Mouse (Mus musculus): ENCODE measurements around the gene Dlgap4. TPM values are rescaled to one million over a fixed set of nuclear protein-coding genes. Genes with fewer than 3 reads are reported as not detected.
A peak's percentile ranks its signal among the peaks of the same experiment; 100 is the strongest.

Dlgap4 gene
- polyA plus RNA-seq, 1 experiment from 2014 or later: 51.9 TPM

GRCm38 (mm10) chr2:156620874-156621273 is 7.4 kb downstream of the Dlgap4 start:
- H3K4me2 ChIP-seq: no peak overlapping the region
- H3K27me3 ChIP-seq (replicated peaks): peaks cover 96% of the 10 kb centered on the region
- ATAC-seq (ENCODE audit: extremely low read depth, insufficient number of reproducible peaks, low FRiP score, low TSS enrichment): no peak
- H3K4me3 ChIP-seq: no peak overlapping the region
- H3K9ac ChIP-seq: no peak overlapping the region
- H3K36me3 ChIP-seq: no peaks in the 10 kb centered on the region
- no peaks in the 10 kb centered on the region for H3K9me3 ChIP-seq
- WGBS: 77% methylated on average over 8 of the region's 8 CpGs
- H3K27ac ChIP-seq (replicated peaks): no peak overlapping the region
- H3K4me1 ChIP-seq: peaks cover 26% of the 10 kb centered on the region

DNA sequence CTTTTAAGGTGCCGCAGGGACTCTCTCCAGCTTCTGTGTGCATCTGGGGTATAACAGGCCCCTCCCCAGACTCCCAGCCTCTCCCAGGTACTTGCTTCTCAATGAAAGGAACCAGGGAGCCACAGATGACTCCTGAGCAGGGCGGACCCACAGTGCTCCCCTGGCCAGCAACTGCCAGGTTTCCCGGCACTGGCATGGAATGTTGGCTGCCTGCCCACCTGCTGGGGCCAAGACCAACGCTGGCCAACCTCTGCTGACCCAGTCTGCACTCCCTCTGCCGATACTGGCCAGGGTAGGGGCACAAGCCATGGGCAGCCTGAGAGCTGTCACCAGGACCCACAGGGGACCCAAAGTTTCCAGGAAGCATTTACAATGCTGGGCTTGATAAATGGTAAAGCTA is 7.9 kb downstream of the Dlgap4 start:
- no peaks in the 10 kb centered on the region for H3K36me3 ChIP-seq
- 47% methylated on average over 5 of the region's 5 CpGs for WGBS
- peaks cover 90% of the 10 kb centered on the region for H3K27me3 ChIP-seq (replicated peaks)
- ATAC-seq (ENCODE audit: extremely low read depth, insufficient number of reproducible peaks, low FRiP score, low TSS enrichment): no peak
- no peak overlapping the region for H3K4me3 ChIP-seq
- no peak overlapping the region for H3K9ac ChIP-seq
- H3K4me1 ChIP-seq: peaks cover 32% of the 10 kb centered on the region
- no peak overlapping the region for H3K27ac ChIP-seq (replicated peaks)
- no peaks in the 10 kb centered on the region for H3K9me3 ChIP-seq
- H3K4me2 ChIP-seq: no peak overlapping the region

- H3K36me3 ChIP-seq: no peaks in the 10 kb centered on the region
- ATAC-seq (ENCODE audit: extremely low read depth, insufficient number of reproducible peaks, low FRiP score, low TSS enrichment): no peak
- H3K4me2 ChIP-seq: no peak overlapping the region
- no peak overlapping the region for H3K9ac ChIP-seq
- H3K27me3 ChIP-seq (replicated peaks): peaks cover 83% of the 10 kb centered on the region
- H3K27ac ChIP-seq (replicated peaks): no peak overlapping the region
- peaks cover 35% of the 10 kb centered on the region for H3K4me1 ChIP-seq
- WGBS: 78% methylated on average over 6 of the region's 6 CpGs
- no peak overlapping the region for H3K4me3 ChIP-seq
- H3K9me3 ChIP-seq: no peaks in the 10 kb centered on the region
Observed at GRCm38 (mm10) chr2:156622192-156622591, 8.7 kb downstream of the Dlgap4 start.

DNA sequence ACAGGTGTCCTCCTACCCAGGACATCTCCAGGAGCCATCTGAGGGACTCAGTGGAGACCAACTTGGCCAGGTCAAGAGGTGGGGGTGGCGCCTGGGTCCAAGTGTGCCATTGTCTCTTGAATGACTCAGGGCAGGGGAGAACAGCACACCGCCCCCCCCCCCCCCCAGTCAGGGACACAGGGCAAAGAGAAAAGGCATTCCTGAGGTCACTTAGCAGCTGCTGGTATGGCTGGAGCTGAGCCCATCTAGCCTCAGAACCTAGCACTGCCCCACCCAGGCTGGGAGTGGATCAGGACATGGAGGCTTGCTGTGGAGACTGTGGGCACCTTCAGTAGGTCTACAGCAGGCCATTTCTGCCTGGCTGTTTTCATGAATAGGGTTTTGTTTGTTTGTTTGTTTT is 9.7 kb downstream of the Dlgap4 start:
- Histone ChIP-seq H3K27me3 (replicated peaks) (peaks cover 72% of the 10 kb centered on the region), H3K4me2 (no peak overlapping the region), H3K9ac (no peak overlapping the region), H3K27ac (replicated peaks) (no peak overlapping the region), H3K4me1 (peaks cover 35% of the 10 kb centered on the region), H3K4me3 (no peak overlapping the region), H3K36me3 (no peaks in the 10 kb centered on the region), H3K9me3 (no peaks in the 10 kb centered on the region)
- ATAC-seq (ENCODE audit: extremely low read depth, insufficient number of reproducible peaks, low FRiP score, low TSS enrichment): no peak
- 61% methylated on average over 2 of the region's 2 CpGs for WGBS

DNA sequence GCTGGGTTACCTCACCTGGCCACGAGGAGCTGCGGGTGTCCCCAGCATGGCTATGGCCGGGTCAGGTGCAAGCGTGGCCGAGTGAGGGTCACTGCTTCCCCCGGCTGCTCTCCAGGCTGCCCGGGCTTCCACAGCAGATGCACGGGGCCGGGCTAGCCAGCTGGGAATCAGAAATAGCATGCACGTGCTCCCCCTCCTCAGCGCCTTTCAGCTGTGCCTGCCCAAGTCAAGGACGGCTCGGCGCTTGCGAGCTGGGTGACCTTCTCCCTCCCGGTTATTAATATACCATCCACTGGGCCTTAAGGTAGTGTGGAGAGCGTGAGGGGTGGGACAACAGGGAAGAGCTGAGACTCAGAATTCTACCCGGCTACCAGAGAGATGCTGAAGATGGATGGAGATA is 11.8 kb downstream of the Dlgap4 start:
- H3K36me3 ChIP-seq: no peaks in the 10 kb centered on the region
- peaks cover 71% of the 10 kb centered on the region for H3K27me3 ChIP-seq (replicated peaks)
- peaks cover 29% of the 10 kb centered on the region for H3K4me1 ChIP-seq
- peak overlapping the region; percentile 74 for H3K27ac ChIP-seq (replicated peaks)
- peaks cover 4% of the 10 kb centered on the region; the same call in 1 of the 2 replicates for H3K9me3 ChIP-seq
- peak overlapping the region; percentile 33 for H3K9ac ChIP-seq
- ATAC-seq (ENCODE audit: extremely low read depth, insufficient number of reproducible peaks, low FRiP score, low TSS enrichment): no peak
- H3K4me3 ChIP-seq: no peak overlapping the region
- WGBS: 57% methylated on average over 18 of the region's 18 CpGs
- H3K4me2 ChIP-seq: peak overlapping the region; percentile 35

DNA sequence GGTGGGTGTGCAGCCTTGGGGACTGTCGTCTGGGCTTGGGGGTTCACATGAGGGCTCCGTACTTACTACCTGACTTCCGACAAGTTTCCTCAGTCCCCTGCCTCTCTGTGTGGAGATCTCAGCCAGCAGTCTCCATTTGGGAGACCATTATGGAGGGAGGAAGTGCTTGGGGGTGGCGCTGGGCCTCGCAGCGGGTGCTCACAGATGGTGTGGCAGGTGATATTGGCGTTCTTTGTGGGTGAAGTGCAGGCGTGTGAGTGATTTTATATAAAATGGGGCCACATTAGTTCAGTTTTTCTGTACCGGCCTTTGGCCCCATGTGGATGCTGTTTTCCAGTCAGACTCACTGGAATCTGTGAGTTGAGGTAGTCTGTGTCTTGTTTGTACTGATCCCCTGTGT is 12.6 kb downstream of the Dlgap4 start:
- WGBS: 76% methylated on average over 9 of the region's 9 CpGs
- ATAC-seq (ENCODE audit: extremely low read depth, insufficient number of reproducible peaks, low FRiP score, low TSS enrichment): no peak
- Histone ChIP-seq H3K27me3 (replicated peaks) (peaks cover 63% of the 10 kb centered on the region), H3K4me1 (peaks cover 29% of the 10 kb centered on the region), H3K27ac (replicated peaks) (peak overlapping the region; percentile 74), H3K9ac (no peak overlapping the region; the same call in 1 of the 2 replicates), H3K4me2 (no peak overlapping the region), H3K9me3 (peaks cover 9% of the 10 kb centered on the region), H3K4me3 (no peak overlapping the region), H3K36me3 (no peaks in the 10 kb centered on the region)

DNA sequence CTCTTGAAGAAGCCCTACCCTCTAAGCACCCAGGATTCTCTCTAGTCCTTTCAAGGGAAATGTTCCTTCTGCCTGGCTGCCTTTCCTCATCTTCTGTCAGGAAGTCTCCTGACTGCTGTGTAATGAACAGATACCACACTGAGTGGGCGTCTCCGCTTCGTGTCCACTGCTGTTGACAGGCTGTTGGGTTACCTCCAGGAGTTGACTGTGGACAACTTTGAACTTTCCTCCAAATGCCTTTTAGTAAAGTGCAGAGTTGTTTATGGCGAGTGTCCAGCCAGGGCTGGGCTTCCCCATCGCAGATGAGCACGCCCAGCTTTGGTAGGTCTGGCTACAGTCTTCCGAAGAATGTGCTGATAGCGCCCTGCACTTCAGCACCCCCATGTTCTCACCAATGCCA is 13.0 kb downstream of the Dlgap4 start:
- Histone ChIP-seq H3K4me3 (no peak overlapping the region), H3K27ac (replicated peaks) (peak overlapping the region; percentile 74), H3K9ac (no peak overlapping the region), H3K4me1 (peaks cover 27% of the 10 kb centered on the region), H3K36me3 (no peaks in the 10 kb centered on the region), H3K9me3 (peaks cover 9% of the 10 kb centered on the region), H3K4me2 (no peak overlapping the region), H3K27me3 (replicated peaks) (peaks cover 62% of the 10 kb centered on the region)
- 14% methylated on average over 8 of the region's 8 CpGs for WGBS
- ATAC-seq (ENCODE audit: extremely low read depth, insufficient number of reproducible peaks, low FRiP score, low TSS enrichment): peak; percentile 58

DNA sequence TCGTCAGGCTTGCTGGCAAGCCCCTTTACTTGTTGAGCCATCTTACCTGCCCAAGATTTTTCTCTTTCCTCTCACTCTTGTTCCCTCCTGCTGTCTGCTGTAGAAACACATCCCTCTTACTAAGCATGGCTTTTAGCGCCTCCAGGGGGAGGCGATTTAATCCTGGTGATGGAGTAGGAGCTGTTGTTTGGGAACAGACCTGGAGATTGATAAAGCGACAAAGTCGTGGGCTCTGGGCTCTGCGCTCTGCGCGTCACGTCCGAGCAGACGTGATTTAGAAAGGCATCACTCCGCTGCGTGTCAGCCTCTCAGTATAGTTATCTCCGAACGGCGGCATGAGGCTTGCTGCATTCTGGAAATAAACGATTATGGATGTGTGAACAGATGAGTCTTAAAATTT is 14.4 kb downstream of the Dlgap4 start:
- H3K4me3 ChIP-seq: no peak overlapping the region
- WGBS: 44% methylated on average over 17 of the region's 17 CpGs
- H3K27ac ChIP-seq (replicated peaks): no peak overlapping the region
- H3K9me3 ChIP-seq: peaks cover 9% of the 10 kb centered on the region
- H3K4me2 ChIP-seq: no peak overlapping the region
- H3K36me3 ChIP-seq: no peaks in the 10 kb centered on the region
- no peak for ATAC-seq (ENCODE audit: extremely low read depth, insufficient number of reproducible peaks, low FRiP score, low TSS enrichment)
- H3K4me1 ChIP-seq: peaks cover 25% of the 10 kb centered on the region
- H3K9ac ChIP-seq: no peak overlapping the region
- peaks cover 59% of the 10 kb centered on the region for H3K27me3 ChIP-seq (replicated peaks)

- H3K4me3 ChIP-seq: no peak overlapping the region
- H3K9ac ChIP-seq: no peak overlapping the region
- no peak overlapping the region for H3K27ac ChIP-seq (replicated peaks)
- H3K4me1 ChIP-seq: peaks cover 15% of the 10 kb centered on the region
- no peak for ATAC-seq (ENCODE audit: extremely low read depth, insufficient number of reproducible peaks, low FRiP score, low TSS enrichment)
- peaks cover 52% of the 10 kb centered on the region for H3K27me3 ChIP-seq (replicated peaks)
- H3K9me3 ChIP-seq: peaks cover 9% of the 10 kb centered on the region
- WGBS: 58% methylated on average over 1 of the region's 1 CpGs
- H3K4me2 ChIP-seq: no peak overlapping the region
- H3K36me3 ChIP-seq: no peaks in the 10 kb centered on the region
Observed at GRCm38 (mm10) chr2:156630288-156630687, 16.8 kb downstream of the Dlgap4 start.

DNA sequence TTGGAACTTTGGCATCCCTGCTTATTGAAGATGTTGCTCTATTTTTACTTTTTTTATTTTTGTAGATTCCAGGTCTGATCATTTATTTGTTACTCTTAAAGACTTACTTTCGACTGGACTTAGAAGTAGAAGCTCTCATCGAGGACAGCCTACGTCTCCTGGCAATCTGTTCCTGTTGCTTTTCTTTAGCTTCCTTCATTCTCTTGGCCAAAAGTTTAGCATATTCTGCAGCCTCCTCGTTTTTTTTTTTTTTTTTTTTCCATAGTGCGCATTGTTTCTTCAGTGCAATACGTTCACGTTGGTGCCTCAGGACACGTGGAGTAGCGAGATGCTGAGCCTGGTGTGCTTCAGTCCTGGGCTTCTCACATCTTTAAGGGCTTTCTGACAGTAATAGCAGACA is 19.2 kb downstream of the Dlgap4 start:
- no peak overlapping the region for H3K4me3 ChIP-seq
- no peak overlapping the region for H3K9ac ChIP-seq
- no peak overlapping the region for H3K27ac ChIP-seq (replicated peaks)
- no peak for ATAC-seq (ENCODE audit: extremely low read depth, insufficient number of reproducible peaks, low FRiP score, low TSS enrichment)
- H3K27me3 ChIP-seq (replicated peaks): peaks cover 54% of the 10 kb centered on the region
- no peaks in the 10 kb centered on the region for H3K4me1 ChIP-seq
- H3K36me3 ChIP-seq: no peaks in the 10 kb centered on the region
- 80% methylated on average over 9 of the region's 9 CpGs for WGBS
- no peak overlapping the region for H3K4me2 ChIP-seq
- peaks cover 9% of the 10 kb centered on the region for H3K9me3 ChIP-seq

- Histone ChIP-seq H3K9me3 (peaks cover 7% of the 10 kb centered on the region), H3K27ac (replicated peaks) (no peak overlapping the region), H3K36me3 (no peaks in the 10 kb centered on the region), H3K9ac (no peak overlapping the region), H3K4me3 (no peak overlapping the region), H3K4me1 (no peaks in the 10 kb centered on the region), H3K4me2 (no peak overlapping the region), H3K27me3 (replicated peaks) (peaks cover 46% of the 10 kb centered on the region)
- 78% methylated on average over 9 of the region's 9 CpGs for WGBS
- ATAC-seq (ENCODE audit: extremely low read depth, insufficient number of reproducible peaks, low FRiP score, low TSS enrichment): no peak
Observed at GRCm38 (mm10) chr2:156635091-156635490, 21.6 kb downstream of the Dlgap4 start.

DNA sequence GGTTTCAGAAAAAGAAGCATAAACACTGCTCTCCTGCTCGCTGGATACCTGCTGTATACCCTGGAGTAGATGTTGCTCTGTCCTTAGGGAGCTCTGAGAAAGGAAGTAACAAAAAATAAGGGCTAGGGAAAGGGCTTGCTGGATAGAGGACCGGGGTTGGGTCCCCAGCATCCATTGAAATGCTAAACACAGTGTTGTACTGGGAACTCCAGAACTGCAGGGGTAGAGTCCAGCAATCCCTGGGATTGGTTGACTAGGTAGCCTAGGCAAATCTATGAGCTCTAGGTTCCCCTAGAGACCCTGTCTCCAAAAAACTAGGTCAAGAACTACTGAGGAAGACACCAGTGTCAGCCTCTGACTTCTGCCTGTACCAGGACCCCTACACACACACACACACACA is 27.6 kb downstream of the Dlgap4 start:
- Histone ChIP-seq H3K4me1 (no peaks in the 10 kb centered on the region), H3K4me2 (no peak overlapping the region), H3K27me3 (replicated peaks) (peaks cover 65% of the 10 kb centered on the region), H3K4me3 (no peak overlapping the region), H3K27ac (replicated peaks) (no peak overlapping the region), H3K36me3 (no peaks in the 10 kb centered on the region), H3K9ac (no peak overlapping the region), H3K9me3 (no peaks in the 10 kb centered on the region)
- WGBS: 46% methylated on average over 2 of the region's 2 CpGs
- no peak for ATAC-seq (ENCODE audit: extremely low read depth, insufficient number of reproducible peaks, low FRiP score, low TSS enrichment)
